Mouse (Mus musculus) hindbrain, embryonic 11.5 days (tissue): Measurements from ENCODE around the gene Nkiras1. TPM values are rescaled to one million over a fixed set of nuclear protein-coding genes. Genes with fewer than 3 reads are reported as not detected.

ENCODE experiments used
- ATAC-seq: fragments of 200-750 bp; cut with Nextera tagmentation; 2 replicates; pipeline ENCODE4 v1.8.0; 2017; ENCODE audit warnings: mild to moderate bottlenecking, moderate TSS enrichment, moderate library complexity; ENCODE audit not compliant: low FRiP score
- DNase-seq: peaks from one replicate; pipeline ENCODE4 v3.0.0-alpha.2; 2015; ENCODE audit warnings: low spot score
- H3K27ac ChIP-seq: fragments of 300-500 bp; sonication (generic); 2 replicates; pipeline ENCODE4 v1.5.1; 2014; ENCODE audit warnings: mild to moderate bottlenecking, low read depth, low read length
- H3K27me3 ChIP-seq: fragments of 300-500 bp; sonication (generic); 2 replicates; pipeline ENCODE4 v1.6.1; 2014; ENCODE audit warnings: mild to moderate bottlenecking, low read length, moderate library complexity, mixed read lengths; ENCODE audit not compliant: control insufficient read depth, insufficient read depth
- H3K36me3 ChIP-seq: fragments of 300-500 bp; sonication (generic); 2 replicates; pipeline ENCODE4 v1.6.1; 2014; ENCODE audit warnings: mild to moderate bottlenecking, low read length, moderate library complexity, mixed read lengths; ENCODE audit not compliant: control insufficient read depth, insufficient read depth
- H3K4me1 ChIP-seq: fragments of 300-500 bp; sonication (generic); replicated peaks from 2 replicates; pipeline ENCODE4 v1.6.1; 2014; ENCODE audit warnings: low read length, mixed read lengths; ENCODE audit not compliant: control insufficient read depth, insufficient read depth
- H3K4me2 ChIP-seq: fragments of 300-500 bp; sonication (generic); replicated peaks from 2 replicates; pipeline ENCODE4 v1.6.1; 2014; ENCODE audit warnings: mild to moderate bottlenecking, low read depth, low read length
- H3K4me3 ChIP-seq: fragments of 300-500 bp; sonication (generic); 2 replicates; pipeline ENCODE4 v1.5.1; 2014; ENCODE audit warnings: low read depth, low read length
- H3K9ac ChIP-seq: fragments of 300-500 bp; sonication (generic); 2 replicates; pipeline ENCODE4 v1.6.1; 2014; ENCODE audit warnings: low read depth, low read length
- H3K9me3 ChIP-seq: fragments of 300-500 bp; sonication (generic); 2 replicates; pipeline ENCODE4 v1.6.1; 2016; ENCODE audit warnings: low read length; ENCODE audit not compliant: control insufficient read depth
- WGBS: fragments of 180-500 bp; shearing (Covaris S2); extraction: QIAGEN DNeasy Blood & Tissue Kit; methylation state at CpG from one replicate; pipeline ENCODE4 v1.1.7; 2014; 5-methylcytosine and 5-hydroxymethylcytosine counted together
- polyA plus RNA-seq: library from polyadenylated mRNA; unstranded; fragments of >200 nt; fragmentation: Nextera tagmentation; extraction: Ambion mirVana; gene quantifications from 2 replicates; pipeline ENCODE4 v1.2.1, GENCODE M21; 2014

Nkiras1 gene
- polyA plus RNA-seq, 1 experiment from 2014 or later, result 20.2 TPM

DNA sequence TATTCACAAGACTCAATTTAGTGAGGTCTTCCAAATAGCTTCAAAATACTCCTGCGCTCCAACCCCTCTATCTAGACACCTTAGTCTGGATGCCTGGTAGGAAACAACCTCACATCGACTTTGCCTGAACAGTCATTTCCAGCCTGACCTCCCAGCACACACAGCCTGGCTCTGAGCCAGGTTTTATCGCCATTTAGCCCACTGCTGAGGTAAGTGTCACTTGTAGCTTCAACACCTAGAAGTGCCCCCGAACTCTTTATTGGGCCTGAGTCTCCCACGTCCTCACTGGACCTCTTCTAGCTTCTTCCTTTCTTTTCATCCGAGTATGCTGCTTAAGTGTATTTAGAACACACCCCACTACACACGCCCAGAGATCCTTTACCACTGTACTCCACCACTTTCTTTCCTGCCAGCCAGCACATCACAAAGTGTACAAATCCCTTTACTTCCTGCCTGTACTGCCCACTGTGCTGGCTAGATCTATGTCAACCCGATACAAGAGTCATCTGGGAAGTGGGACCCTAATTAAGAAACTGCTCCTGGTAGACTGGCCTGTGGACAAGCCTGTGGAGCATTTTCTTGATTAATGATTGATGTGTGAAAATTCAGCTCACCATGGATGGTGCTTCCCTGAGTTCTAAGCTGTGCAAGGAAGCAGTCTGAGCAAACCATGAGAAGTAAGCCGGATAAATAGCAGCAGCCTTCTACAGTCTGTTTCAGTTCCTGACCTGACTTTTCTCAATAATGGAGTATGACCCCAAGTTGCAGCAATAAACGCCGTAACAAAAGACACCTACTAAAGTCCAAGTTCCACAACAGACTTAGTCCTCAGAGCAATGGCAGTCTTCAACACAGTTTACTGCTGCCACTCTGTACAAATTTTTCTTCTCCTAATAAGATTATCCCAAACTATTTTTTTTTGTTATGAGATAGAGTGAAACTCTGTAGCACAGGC, 46.8 kb downstream of the Nkiras1 start:
- H3K4me2 ChIP-seq, result no peak overlapping the region
- H3K4me1 ChIP-seq, result no peaks in the 10 kb centered on the region
- no peaks in the 10 kb centered on the region for H3K9me3 ChIP-seq
- WGBS, result 86% methylated on average over 11 of the region's 11 CpGs
- ATAC-seq, result no peak
- no peak for DNase-seq
- no peak overlapping the region for H3K4me3 ChIP-seq
- no peaks in the 10 kb centered on the region for H3K27me3 ChIP-seq
- no peak overlapping the region for H3K9ac ChIP-seq
- no peak overlapping the region for H3K27ac ChIP-seq
- H3K36me3 ChIP-seq, result no peaks in the 10 kb centered on the region

DNA sequence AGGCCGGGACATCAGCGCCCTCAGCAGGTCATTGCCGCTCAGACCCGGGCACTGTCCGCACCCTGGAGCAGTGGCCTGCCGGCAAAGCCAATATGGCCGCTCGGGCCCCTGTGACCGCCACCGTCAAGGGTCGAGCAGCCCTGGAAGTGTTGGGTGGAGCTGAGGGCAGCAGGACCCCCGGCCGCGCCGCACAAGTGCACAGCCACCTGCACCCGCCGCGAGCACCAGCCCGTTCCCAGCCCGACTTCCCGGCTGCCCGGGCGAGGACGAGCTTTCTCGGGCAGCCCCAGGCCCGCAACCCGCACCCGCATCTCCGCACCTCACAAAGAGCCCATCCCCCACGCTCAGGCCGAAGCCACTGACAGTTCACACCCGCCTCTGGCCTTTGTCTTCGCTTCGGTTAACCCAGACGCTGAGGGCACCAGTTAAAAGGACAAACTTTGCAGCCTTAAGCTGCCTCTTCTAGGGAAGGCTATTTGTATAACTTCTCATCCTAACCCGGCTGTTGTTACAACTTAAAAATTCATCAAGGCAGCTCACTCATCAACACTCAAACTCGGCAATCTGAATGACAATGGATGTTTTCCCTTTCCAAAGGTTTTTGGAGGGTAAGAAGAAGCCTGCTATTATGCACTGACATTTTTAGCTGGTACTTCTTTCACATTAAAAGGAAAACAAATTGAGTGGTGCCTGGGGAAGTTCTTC, 56.2 kb downstream of the Nkiras1 start:
- ATAC-seq, result peak; percentile 79
- no peaks in the 10 kb centered on the region for H3K36me3 ChIP-seq
- H3K27ac ChIP-seq, result peak overlapping the region; percentile 17; the same call in 1 of the 2 replicates
- H3K9me3 ChIP-seq, result no peaks in the 10 kb centered on the region
- H3K4me1 ChIP-seq, result peaks cover 2% of the 10 kb centered on the region; the same call in 1 of the 2 replicates
- peak overlapping the region; percentile 68 for H3K9ac ChIP-seq
- peak overlapping the region; percentile 64 for H3K4me2 ChIP-seq
- H3K27me3 ChIP-seq, result no peaks in the 10 kb centered on the region
- under 1% methylated on average over 32 of the region's 37 CpGs for whole genome bisulfite sequencing
- peak overlapping the region; percentile 44 for H3K4me3 ChIP-seq
- DNase-seq, result peak; percentile 75

DNA sequence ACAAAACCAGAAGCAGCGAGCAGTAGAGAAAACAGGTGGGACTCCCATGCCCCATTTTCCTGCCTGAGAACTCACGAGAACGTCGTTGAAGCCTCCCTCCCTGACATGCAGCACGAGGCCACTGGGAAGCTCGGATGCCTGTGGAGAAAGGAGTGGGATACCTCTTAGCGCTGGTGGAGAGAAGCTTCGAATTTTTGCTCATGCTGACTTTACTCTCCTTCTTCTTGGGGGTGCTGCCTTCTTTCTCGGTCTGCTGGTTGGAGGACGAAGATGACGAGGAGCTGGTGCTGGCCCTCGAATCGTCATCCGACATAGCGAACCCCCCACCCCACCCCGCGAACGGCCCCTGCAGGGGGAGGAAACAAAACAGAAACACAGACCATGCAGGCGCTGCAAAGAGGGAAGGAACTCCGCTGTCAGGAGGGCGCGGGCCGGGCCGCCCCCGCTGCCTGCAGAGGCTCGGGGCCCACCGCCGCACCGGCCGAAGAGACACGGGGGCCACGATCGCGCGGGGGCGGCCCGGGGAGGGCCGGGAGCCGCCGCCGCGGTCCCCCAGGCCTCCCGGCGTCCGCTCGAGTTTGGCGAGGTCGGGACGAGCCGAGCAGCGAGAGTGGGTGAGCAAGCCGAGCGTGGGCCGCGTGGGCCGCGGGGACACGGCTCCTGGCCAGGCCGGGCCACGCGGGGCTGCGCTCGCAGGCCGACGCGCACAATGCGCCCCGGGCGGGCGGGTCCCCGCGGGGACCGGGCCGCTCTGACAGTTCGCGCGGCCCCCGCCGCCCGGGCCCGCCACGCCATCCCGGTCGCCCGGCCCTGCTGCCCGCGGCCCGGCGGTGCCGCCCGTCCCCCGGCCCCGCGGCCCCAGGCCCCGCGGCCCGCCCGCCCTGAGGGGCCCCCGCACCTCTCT, 60.1 kb downstream of the Nkiras1 start:
- peaks cover 2% of the 10 kb centered on the region; the same call in 1 of the 2 replicates for H3K4me1 ChIP-seq
- H3K9me3 ChIP-seq, result no peaks in the 10 kb centered on the region
- peak overlapping the region; percentile 96 for H3K4me3 ChIP-seq
- no peaks in the 10 kb centered on the region for H3K36me3 ChIP-seq
- ATAC-seq, result peak; percentile 51
- peak; percentile 52 for DNase-seq
- no peaks in the 10 kb centered on the region for H3K27me3 ChIP-seq
- WGBS, result 1% methylated on average over 46 of the region's 99 CpGs
- H3K4me2 ChIP-seq, result peak overlapping the region; percentile 81
- H3K27ac ChIP-seq, result peak overlapping the region; percentile 78
- H3K9ac ChIP-seq, result peak overlapping the region; percentile 96

DNA sequence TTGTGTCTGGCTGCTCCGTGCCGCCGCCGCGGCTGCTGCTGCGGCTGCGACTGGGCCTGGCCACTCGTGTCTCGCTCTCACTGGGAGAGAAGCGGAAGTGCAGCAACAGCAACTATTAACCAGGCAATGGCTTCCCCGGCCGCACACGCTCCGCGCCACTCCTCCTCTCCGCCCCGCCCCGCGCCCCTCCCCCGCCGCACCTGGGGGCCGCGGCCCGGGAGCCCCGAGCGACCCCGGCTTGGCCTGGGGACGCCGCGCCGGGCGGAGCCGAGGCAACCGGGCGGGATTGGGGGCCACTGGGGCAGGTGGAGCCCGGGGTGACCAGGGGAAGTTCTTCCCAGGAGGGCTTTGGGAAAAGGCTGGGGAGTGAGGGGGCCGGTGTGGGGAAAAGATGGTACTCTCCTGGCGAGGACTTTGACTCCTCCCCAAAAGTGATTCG, 60.8 kb downstream of the Nkiras1 start, which contains the start of gene Ube2e1:
Gene Ube2e1 (minus strand): TSS at position 167 of the 439 bp plus-strand sequence.
- DNase-seq, result peak; percentile 80
- Histone ChIP-seq H3K36me3 (no peaks in the 10 kb centered on the region), H3K27me3 (no peaks in the 10 kb centered on the region), H3K9me3 (no peaks in the 10 kb centered on the region), H3K27ac (peak within 1 kb of the TSS; percentile 78), H3K4me3 (peak within 1 kb of the TSS; percentile 96), H3K4me1 (peaks cover 2% of the 10 kb centered on the region; the same call in 1 of the 2 replicates), H3K4me2 (peak within 1 kb of the TSS; percentile 81), H3K9ac (peak within 1 kb of the TSS; percentile 96)
- 1% methylated on average over 27 of the region's 39 CpGs for WGBS
- peak; percentile 91 for ATAC-seq

Other genes with a start within 250 kb of the Nkiras1 start
- 4.3 and 4.8 TPM in 2 replicates for gene Nr1d2, start 32.0 kb upstream of the Nkiras1 start, polyA plus RNA-seq
- 400 and 415 TPM in 2 replicates for gene Rpl15, start 255 bp downstream of the Nkiras1 start, polyA plus RNA-seq
- 67.4 and 81.9 TPM in 2 replicates for gene Ube2e1, start 60.7 kb downstream of the Nkiras1 start, polyA plus RNA-seq